Mouse (Mus musculus) liver, postnatal 0 days (tissue): ENCODE data around the gene Map4k1. TPM values are rescaled to one million over a fixed set of nuclear protein-coding genes. Genes with fewer than 3 reads are reported as not detected.
A peak's percentile ranks its signal among the peaks of the same experiment; 100 is the strongest.

Source experiments
- ATAC-seq: fragments of 200-750 bp; cut with Nextera tagmentation; 2 replicates; pipeline ENCODE4 v1.8.0; 2017; ENCODE audit warnings: mild to moderate bottlenecking, moderate library complexity
- DNase-seq: peaks from one replicate; pipeline ENCODE4 v3.0.0-alpha.2; 2016
- H3K27ac ChIP-seq: fragments of 300-500 bp; sonication (generic); 2 replicates; pipeline ENCODE4 v1.5.1; 2014; ENCODE audit warnings: antibody characterized with exemption, moderate library complexity, mild to moderate bottlenecking, low read depth
- H3K27me3 ChIP-seq: fragments of 300-500 bp; sonication (generic); 2 replicates; pipeline ENCODE4 v1.6.1; 2014; ENCODE audit warnings: low read length, control low read depth, mixed read lengths; ENCODE audit not compliant: insufficient read depth
- H3K36me3 ChIP-seq: fragments of 300-500 bp; sonication (generic); replicated peaks from 2 replicates; pipeline ENCODE4 v1.6.1; 2014; ENCODE audit warnings: mild to moderate bottlenecking, control low read depth, low read length, moderate library complexity, mixed read lengths; ENCODE audit not compliant: insufficient read depth
- H3K4me1 ChIP-seq: fragments of 300-500 bp; sonication (generic); 2 replicates; pipeline ENCODE4 v1.6.1; 2014; ENCODE audit warnings: antibody characterized with exemption, mild to moderate bottlenecking, control low read depth; ENCODE audit not compliant: insufficient read depth
- H3K4me2 ChIP-seq: fragments of 300-500 bp; sonication (generic); 2 replicates; pipeline ENCODE4 v1.6.1; 2014; ENCODE audit warnings: low read depth, mild to moderate bottlenecking, low read length, moderate library complexity, mixed read lengths
- H3K4me3 ChIP-seq: fragments of 300-500 bp; sonication (generic); 2 replicates; pipeline ENCODE4 v1.5.1; 2014; ENCODE audit warnings: low read depth, low read length
- H3K9ac ChIP-seq: fragments of 300-500 bp; sonication (generic); replicated peaks from 2 replicates; pipeline ENCODE4 v1.6.1; 2014; ENCODE audit warnings: mild to moderate bottlenecking, moderate library complexity
- H3K9me3 ChIP-seq: fragments of 300-500 bp; sonication (generic); 2 replicates; pipeline ENCODE4 v1.6.1; 2016; ENCODE audit warnings: mild to moderate bottlenecking, control low read depth, low read length, mixed read lengths
- CTCF ChIP-seq: sonication (generic); IDR thresholded peaks from 2 replicates; pipeline ENCODE4 v1.5.1; 2016; ENCODE audit warnings: antibody characterized with exemption, low read depth
- EP300 ChIP-seq: IDR thresholded peaks from 2 replicates; pipeline ENCODE4 v1.6.1; 2016; ENCODE audit warnings: antibody characterized with exemption, low read depth, mild to moderate bottlenecking
- WGBS: fragments of 180-500 bp; shearing (Covaris S2); extraction: QIAGEN DNeasy Blood & Tissue Kit; methylation state at CpG from one replicate; pipeline ENCODE4 v1.1.7; 2014; ENCODE audit not compliant: insufficient replicate concordance; 5-methylcytosine and 5-hydroxymethylcytosine counted together
- polyA plus RNA-seq: library from polyadenylated mRNA; unstranded; fragments of >200 nt; fragmentation: Nextera tagmentation; extraction: Ambion mirVana; gene quantifications from 2 replicates; pipeline ENCODE4 v1.2.1, GENCODE M21; 2015

The Map4k1 gene
- polyA plus RNA-seq, 1 experiment from 2014 or later = 16.5 TPM

DNA sequence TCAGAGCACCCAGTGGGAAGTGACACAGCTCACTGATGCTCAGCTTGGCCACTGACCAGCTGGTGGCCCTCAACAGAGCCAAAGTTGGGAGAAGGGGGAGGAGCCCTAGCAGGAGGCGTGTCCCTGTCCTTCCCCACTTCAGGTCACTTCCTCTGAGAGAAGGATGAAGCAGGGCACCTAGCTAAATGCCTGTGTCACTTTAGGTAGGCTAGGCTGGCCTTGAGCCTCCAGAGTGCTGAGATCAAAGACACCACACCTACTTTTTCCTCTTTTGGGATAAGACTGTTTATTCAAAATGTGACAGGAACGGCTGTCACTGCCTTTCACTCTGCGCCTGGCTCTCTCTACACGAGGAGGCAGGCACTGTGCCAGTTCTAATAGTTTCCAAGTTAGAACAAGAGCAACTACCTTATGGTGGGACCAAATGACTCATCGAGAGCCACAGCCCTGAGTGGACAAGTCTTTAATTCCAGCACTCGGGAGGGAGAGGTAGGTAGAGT, 10.0 kb upstream of the Map4k1 start:
- no peak overlapping the region for H3K4me2 ChIP-seq
- H3K36me3 ChIP-seq = peaks cover 33% of the 10 kb centered on the region
- no peaks in the 10 kb centered on the region for H3K27me3 ChIP-seq
- 0 out of 2 replicates have a peak, but pooled peaks have one; percentile 9 for ATAC-seq
- H3K27ac ChIP-seq = no peak overlapping the region
- no peak overlapping the region for H3K9ac ChIP-seq
- H3K9me3 ChIP-seq = no peaks in the 10 kb centered on the region
- no peak overlapping the region for H3K4me3 ChIP-seq
- 79% methylated on average over 6 of the region's 6 CpGs for WGBS
- no peaks in the 10 kb centered on the region for H3K4me1 ChIP-seq
- no peak for DNase-seq
- no peak for TF ChIP-seq EP300
- no peak for TF ChIP-seq CTCF

DNA sequence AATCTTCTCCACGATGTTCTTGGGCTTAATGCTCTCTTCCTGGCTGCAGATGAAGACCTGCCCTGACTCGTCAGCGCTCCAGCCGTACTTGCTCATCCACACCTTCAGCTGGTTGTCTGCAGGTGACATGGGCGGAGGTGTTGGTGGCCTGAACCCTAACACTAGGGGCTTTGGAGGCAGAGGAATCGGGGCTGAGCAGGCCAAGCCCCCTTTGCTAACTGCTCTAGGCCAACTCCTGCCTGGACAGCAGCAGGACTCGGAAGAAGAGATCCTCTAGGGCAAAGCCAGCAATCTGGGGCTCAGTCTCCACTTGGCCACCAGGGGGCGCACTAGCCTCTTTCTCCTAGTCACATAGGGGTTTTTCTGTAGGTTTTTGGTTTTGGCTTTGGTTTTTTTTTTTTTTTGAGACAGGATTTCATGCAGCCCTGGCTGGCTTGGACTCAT, 9.3 kb upstream of the Map4k1 start:
- DNase-seq (peak; percentile 88), ATAC-seq (0 out of 2 replicates have a peak, but pooled peaks have one; percentile 37)

DNA sequence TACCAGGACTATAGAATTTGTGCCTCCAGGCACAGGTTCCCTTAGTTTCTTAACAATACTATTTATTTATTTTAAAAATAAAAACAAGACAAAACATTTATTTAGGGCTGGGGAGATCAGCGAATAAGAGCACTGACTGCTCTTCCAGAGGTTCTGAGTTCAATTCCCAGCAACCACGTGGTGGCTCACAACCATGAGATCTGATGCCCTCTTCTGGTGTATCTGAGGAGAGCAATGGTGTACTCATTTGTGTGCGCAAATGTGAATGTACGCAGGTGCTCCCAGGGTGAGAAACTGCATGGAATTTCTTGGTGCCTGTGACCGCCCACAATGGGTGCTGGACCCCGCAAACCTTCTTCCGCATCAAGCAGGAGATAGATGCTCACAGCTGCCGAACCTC, 8.8 kb upstream of the Map4k1 start:
- DNase-seq (no peak), ATAC-seq (no peak)
- 75% methylated on average over 8 of the region's 8 CpGs for WGBS
- H3K9me3 ChIP-seq = no peaks in the 10 kb centered on the region
- no peak overlapping the region for H3K4me2 ChIP-seq
- H3K9ac ChIP-seq = no peak overlapping the region
- TF ChIP-seq EP300 = no peak
- peak; percentile 32; the same call in 1 of the 2 replicates for TF ChIP-seq CTCF
- H3K4me1 ChIP-seq = no peaks in the 10 kb centered on the region
- no peak overlapping the region for H3K4me3 ChIP-seq
- H3K27ac ChIP-seq = no peak overlapping the region
- peaks cover 45% of the 10 kb centered on the region for H3K36me3 ChIP-seq
- H3K27me3 ChIP-seq = no peaks in the 10 kb centered on the region

More for the DNA sequence above, 9.3 kb upstream of the Map4k1 start:
- H3K9me3 ChIP-seq = no peaks in the 10 kb centered on the region
- H3K36me3 ChIP-seq = peaks cover 40% of the 10 kb centered on the region
- no peak overlapping the region for H3K4me2 ChIP-seq
- TF ChIP-seq EP300 (no peak), CTCF (peak; percentile 90)
- no peaks in the 10 kb centered on the region for H3K27me3 ChIP-seq
- H3K4me3 ChIP-seq = no peak overlapping the region
- no peaks in the 10 kb centered on the region for H3K4me1 ChIP-seq
- no peak overlapping the region for H3K27ac ChIP-seq
- WGBS = 67% methylated on average over 8 of the region's 8 CpGs
- H3K9ac ChIP-seq = 0 out of 2 replicates have a peak overlapping the region, but pooled peaks have one; percentile 23

DNA sequence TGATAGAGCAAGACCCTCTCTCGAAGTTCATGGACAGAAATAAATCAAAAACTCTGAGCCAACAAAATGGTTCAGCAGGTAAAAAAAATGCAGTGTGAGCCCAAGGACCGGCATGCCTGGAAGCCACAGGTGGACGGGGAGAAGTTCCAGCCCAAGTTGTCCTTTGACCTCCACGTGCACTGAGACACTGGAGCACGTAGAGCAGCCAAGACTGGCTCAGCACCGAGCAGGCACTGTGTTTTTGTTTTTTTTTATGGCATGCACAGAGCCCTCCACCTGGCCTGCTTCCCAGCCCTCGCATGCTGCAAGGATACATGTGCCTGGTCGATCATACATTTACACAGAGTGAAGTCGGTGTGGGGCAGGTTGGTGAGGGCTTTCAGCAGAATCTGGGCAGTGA, 4.3 kb upstream of the Map4k1 start:
- WGBS = 80% methylated on average over 9 of the region's 9 CpGs

DNA sequence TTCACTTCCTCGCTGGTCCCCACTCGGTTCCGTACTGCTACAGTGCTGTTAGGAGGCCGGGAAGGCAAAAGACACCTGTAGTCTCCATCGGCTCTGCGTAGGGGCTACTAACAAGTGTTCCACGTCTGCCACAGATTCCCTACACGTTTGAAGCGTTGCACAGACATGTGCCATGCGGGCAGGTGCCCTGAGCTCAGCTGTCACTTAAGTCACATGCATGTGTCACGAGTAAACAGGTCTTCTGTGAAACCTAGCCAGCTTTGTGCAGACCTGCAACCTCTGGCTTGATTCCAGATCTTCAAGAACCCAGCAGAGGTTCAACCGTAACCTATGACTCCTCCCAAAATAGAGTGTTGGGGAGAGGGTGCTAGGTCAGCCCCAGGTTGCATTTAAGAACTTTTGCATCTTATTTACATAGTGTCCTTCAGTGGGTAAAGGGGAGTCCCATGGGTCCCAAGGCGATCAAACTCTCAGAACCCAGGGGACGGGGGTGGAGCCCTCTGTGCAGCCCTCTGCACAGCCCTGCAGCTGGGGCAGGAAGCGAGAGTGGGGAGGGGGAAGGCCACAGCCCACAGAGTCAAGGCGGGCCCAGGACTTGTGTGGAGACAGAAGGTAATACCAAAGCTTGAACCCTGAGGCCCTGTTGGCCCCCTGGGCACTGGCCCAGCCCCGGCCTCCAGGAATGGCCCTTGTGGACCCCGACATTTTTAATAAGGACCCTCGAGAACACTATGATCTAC, 594 bp downstream of the Map4k1 start:
- DNase-seq (peak; percentile 74), ATAC-seq (peak; percentile 34)
- 7% methylated on average over 19 of the region's 19 CpGs for WGBS
- peaks cover 21% of the 10 kb centered on the region for H3K4me1 ChIP-seq
- H3K4me2 ChIP-seq = peak overlapping the region; percentile 90
- peak overlapping the region; percentile 82 for H3K4me3 ChIP-seq
- H3K9me3 ChIP-seq = no peaks in the 10 kb centered on the region
- no peaks in the 10 kb centered on the region for H3K27me3 ChIP-seq
- TF ChIP-seq CTCF (no peak), EP300 (no peak)
- peaks cover 20% of the 10 kb centered on the region for H3K36me3 ChIP-seq
- H3K27ac ChIP-seq = peak overlapping the region; percentile 91
- peak overlapping the region; percentile 70 for H3K9ac ChIP-seq

More for the DNA sequence above, 4.3 kb upstream of the Map4k1 start:
- H3K27me3 ChIP-seq = no peaks in the 10 kb centered on the region
- DNase-seq = peak; percentile 40
- H3K4me2 ChIP-seq = no peak overlapping the region
- H3K4me1 ChIP-seq = peaks cover 11% of the 10 kb centered on the region
- ATAC-seq = no peak
- no peak overlapping the region for H3K4me3 ChIP-seq
- TF ChIP-seq CTCF = no peak
- H3K36me3 ChIP-seq = peaks cover 43% of the 10 kb centered on the region
- no peak overlapping the region for H3K9ac ChIP-seq
- H3K27ac ChIP-seq = no peak overlapping the region
- H3K9me3 ChIP-seq = no peaks in the 10 kb centered on the region

DNA sequence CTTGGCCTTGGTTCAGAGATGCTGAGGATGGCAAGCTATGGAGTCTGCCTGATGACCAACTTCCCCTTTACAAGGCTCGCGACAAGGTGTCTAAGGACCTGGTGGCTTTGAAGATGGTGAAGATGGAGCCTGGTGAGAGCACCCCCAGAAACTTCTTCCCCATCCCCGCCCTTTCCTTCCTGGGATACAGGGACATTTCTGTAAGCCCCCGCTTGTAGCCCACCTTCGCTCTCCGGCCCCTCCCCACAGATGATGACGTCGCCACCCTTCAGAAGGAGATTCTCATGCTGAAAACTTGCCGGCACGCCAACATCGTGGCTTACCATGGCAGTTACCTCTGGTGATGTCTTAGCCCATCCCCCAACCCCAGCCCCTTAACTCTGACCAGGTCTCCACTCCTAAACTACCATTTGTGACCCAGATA, 1.3 kb downstream of the Map4k1 start:
- no peak for TF ChIP-seq EP300
- TF ChIP-seq CTCF = no peak
- WGBS = 22% methylated on average over 11 of the region's 11 CpGs
- peak overlapping the region; percentile 90 for H3K4me2 ChIP-seq
- H3K9me3 ChIP-seq = no peaks in the 10 kb centered on the region
- peak overlapping the region; percentile 70 for H3K9ac ChIP-seq
- peak overlapping the region; percentile 91 for H3K27ac ChIP-seq
- no peaks in the 10 kb centered on the region for H3K27me3 ChIP-seq
- H3K4me1 ChIP-seq = peaks cover 21% of the 10 kb centered on the region
- H3K4me3 ChIP-seq = peak overlapping the region; percentile 82
- ATAC-seq (no peak), DNase-seq (no peak)
- H3K36me3 ChIP-seq = peaks cover 13% of the 10 kb centered on the region
